Mouse (Mus musculus): ENCODE results near the gene Sash1.

Gene Sash1

DNA sequence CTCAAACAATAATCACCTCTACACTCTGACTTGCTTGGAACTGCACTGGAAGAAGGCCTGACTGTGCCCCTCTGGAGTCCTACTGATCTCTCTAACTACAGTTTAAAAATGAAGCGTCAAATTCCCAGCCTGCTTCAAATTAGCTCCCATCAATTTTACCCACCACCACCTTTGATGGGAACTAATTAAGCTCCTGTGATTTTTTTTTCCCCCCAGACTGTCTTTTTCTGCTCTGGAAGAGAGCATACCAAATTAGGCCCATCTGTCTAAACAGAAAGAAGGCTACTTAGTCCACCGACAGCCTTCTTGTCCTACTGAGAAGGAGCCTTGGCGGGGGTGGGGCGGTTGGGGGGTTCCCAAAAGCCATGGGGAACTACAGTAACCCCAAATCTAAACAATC, 37.9 kb downstream of the Sash1 start:
- DNase-seq, result no peak

DNA sequence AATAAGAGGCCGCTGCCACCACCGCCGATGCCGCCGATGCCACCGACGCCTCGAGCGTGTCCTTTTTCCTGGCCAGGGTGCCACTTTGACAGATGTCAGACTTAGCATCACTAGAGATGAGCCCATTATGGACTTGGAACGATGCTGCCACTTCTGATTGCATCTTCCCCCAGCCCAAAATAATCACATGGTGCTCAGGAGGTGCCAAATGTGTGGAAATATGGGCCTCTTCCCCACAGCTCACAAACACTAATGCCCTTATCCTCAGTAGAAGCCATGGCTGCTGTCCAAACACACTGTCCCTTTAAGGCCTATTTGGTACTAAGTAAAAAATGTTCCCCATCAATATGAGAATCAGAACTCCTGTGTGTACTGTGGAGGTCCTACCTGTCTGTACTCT, 39.6 kb downstream of the Sash1 start:
- no peak for DNase-seq

DNA sequence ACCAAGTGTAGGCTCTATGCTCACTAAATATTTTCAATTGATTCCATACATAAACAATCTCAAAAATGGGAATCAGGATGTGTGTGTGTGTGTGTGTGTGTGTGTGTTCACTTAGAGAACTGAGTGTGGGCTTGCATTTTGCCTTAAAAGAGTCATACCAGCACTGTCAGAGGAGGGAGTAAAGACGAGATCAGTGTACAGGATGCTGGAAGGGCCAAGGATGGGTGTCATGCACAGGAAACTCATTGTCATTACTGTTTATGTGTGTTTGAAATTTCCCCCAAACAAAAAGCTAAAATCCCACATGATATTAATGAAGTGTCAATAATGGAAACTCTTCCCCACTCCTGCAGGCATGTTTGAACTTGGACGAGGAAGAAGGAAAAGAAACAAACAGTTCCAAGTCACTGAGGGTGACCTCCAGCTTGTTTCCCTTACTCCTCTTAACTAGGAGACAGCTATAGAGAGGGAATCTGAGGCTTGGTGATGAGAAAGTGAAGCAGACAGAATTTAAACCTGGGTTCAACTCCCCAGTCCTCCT, 40.6 kb downstream of the Sash1 start:
- DNase-seq, result no peak

DNA sequence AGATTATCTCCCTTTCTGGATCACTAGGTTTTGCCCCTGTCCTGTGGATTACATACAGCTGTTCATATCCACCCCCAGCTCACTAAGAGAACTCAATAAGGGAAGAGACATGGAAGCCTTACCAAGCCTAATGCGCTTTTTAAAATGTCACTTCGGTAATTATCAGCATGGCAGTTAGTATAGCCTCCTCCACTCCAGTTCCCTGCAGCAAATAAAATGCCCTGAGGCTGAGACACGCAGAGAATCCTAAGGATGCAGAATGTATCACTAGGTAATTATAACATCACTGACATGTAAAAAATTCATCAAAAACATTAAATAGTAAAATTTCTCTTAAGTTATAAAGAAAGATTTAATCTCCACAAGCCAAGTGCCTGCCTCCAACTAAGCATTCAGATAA, 45.9 kb downstream of the Sash1 start:
- DNase-seq, result no peak

DNA sequence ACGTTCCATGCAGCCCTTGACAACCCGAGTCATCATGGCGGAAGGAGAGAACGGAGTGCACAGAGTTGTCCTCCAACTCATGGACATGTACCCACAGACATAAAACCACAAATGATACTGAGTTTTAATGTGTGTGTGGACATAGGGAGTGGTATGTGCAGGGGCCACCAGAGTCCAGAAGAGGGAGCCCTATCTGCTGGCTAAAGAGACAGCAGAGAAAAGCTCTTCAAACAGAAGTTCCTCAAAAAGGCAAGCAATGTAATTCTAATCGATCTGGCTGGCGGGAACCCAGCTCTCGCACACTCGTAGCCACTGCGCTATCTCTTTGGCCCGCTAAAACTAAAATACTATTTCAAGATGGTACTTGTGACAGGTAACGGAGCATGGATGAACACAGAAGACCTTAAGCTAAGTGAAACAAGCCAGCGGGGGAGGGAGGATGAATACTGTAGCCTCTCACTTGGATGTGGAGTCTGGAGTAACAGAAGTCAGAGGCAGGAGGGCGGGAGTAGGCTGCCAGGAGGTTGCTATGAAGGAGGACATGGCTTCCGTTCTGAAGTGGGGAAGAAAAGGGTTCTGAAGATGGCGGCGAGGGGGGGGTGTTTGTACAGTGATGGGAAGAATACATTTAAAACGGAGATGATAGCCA, 51.9 kb downstream of the Sash1 start:
- DNase-seq, result no peak

DNA sequence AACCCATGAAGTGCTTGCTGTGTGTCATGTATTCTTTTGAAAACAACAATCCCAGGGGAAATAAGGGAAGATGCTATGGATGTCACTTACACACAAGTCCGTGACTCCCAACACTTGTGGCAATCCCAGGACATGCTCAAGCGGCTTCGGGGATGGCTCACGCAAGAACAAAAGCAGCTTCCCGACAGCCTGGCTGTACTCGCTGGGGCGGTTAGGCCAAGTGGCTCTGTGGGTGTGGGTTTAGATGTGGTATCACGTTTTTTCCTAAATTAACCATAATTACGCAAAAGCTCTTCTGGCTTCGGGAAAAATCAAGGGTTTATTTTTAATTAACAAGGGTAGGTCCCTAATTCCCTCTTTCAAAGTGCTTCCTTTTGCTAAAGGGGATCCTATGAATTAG, 59.6 kb downstream of the Sash1 start:
- no peak for DNase-seq

DNA sequence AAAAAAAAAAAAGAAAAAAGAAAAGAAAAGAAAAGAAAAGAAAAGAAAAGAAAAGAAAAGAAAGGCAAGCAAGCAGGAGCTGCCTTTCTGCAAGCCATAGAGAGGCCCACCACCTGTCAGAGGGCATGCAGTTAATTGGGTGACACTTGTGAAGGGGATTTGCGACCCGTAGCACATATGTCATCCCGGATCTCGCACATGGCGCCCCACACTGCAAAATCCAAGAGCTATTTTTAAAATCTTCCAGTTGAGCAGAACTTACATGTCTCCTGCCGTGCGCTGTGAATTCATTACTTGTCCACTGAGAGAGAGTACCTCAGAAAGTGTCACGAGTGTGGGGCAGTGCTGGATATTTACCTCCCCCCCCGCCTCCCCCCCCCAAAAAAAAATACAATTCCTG, 60.0 kb downstream of the Sash1 start:
- no peak for DNase-seq

DNA sequence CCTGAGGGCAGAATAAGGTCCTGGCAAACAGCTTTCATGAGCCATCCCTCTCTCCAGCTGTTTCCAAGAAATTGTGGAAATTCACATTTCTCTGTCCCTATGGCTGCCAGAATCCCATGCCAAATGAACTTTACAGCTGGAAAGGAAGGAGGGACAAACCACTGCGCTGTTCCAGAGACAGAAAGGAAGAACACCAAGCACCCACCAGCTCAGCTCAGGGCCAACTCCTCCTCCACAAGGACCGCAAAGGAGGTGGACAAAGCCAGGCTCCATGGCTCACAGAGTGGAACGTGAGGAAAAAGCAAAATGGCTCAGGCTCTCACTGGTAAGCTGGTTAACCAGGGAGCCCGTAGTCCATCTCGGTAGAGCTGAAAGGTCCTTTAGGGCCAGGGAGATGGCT, 67.8 kb downstream of the Sash1 start:
- DNase-seq, result no peak

DNA sequence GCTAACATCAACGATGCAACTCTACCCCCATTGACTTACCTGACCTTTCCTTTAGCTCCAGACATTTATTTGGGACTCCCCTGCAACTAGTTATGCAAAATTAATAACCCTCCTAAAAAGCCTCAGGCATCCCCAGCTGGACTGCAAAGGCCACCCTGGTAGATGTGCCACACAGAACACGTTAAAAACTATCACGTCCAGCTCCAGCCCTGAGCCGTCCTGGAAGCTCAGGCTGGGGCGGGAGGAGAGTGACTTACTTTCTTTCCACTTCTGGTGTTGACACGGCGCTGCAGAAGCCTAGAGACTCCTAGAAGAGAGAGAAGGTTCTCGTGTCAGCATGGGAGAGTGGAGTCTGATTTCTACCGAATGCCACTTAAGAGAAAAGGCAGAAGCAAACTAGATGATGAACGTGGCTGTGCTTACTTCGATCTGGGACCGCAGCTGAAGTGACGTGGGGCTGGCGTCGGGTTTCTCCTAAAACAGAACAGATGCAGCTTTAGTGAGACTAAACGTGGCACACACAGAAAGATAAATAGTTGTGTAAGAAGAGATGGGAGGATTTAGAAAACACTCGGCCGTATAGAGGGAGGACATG, 71.8 kb downstream of the Sash1 start:
- no peak for DNase-seq

DNA sequence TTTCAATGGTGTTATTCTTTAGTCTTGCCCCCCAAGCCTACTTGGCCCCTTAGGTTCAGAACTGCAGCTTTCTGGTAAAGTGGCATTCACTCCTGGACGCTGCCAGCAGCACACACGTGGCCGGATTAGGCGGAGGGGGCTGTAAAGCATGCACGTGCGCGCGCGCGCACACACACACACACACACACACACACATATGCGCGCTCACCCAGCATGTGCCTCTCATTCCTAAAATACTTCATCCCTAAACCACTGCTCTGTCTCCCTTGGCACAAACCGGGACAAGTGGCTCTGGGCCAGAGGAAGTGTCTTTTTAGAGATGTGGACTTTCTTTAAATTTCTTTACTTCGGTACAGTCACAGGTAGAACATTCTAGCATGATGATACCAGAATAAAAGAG, 72.6 kb downstream of the Sash1 start:
- DNase-seq, result no peak

DNA sequence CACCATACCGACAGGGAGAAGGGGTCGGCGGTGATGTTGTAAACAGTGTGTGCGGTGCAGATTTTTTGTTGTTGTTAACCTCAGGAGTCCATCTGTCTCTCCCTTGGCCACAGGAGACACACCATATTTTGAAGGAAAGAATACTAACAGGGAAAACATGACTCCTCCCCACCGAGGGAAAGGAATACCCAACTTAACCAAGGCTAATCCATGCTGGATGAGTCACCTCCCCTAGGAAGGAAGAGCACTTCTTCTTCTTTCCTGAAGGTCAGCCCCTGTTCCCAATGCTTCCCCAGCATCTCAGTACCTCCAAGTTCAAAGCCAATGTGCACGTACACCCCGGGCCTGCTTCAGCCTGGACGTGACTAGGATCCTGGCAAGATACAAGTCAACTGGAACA, 73.1 kb downstream of the Sash1 start:
- no peak for DNase-seq

DNA sequence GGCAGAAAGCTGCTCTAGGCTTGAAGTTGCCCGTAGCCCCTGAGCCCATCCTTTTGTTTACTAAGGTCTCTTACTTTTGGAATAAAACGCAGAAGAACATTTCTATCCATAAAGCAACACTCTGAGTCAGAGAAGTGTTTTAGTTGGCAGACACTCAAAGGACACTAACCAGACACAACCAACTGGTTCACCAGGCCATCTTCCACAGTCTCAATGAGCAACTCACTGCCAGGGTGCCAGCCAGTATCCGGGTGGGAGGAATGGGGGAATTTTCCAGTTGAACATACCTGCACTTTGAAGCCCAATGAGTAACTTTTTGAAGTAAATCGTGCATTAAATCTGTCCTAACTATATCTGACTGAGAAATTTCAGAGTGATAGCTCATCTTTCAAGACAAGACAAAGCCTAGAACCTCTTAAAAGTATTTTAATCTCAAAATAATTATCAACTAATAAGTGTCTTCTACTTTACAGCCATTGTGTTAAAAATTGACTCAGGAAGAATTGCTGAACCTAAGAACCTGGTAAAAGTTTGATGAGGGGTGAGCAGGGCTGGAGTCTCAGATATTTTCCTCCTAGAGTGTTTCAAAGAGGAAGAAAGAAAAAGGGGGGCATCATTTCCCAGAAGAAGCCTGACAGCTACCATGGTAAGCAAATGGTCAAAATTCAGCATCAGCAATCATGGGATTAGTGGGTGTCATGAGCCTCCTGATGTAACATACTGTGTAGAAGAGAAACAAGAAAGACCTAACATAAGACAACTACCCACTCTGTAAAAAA, 74.4 kb downstream of the Sash1 start:
- no peak for DNase-seq

DNA sequence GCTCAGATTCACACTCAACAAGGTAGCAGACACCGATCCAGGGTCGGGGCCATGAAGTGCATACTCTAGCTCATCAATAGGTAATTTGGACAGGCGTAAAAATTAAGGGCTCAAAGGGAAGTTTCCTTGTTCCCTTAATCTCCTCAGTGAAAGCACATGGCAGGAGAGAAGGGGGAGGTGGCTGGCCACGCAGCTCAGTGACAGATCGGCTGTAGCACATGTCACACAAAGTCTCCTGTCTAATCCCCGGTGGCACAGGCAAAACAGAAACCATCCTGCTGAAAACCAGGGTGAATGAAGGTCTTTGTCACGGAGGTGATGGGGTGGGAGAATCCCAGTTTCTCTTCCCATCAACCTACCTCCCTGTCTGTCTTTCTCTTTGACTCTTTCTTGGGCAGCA, 75.4 kb downstream of the Sash1 start:
- DNase-seq, result no peak

DNA sequence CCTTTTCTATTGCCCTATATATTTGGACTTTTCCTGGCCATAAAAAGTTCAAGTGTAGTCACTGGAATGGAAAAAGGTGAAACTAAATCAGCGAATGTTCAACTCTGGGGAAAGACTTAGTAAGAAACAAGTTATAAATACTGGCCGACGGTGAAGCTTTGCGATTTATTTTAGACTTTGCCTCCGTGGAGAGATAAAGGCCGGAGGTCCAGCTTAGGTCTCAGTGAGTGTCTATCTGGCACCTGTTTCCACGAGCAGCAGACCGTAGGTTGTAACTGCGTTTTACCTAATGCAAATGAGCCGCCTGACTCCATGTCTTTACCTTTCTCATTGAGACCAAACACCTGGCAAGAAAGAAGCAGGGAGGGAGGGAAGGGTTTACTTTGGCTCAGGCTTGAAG, 77.5 kb downstream of the Sash1 start:
- DNase-seq, result no peak

DNA sequence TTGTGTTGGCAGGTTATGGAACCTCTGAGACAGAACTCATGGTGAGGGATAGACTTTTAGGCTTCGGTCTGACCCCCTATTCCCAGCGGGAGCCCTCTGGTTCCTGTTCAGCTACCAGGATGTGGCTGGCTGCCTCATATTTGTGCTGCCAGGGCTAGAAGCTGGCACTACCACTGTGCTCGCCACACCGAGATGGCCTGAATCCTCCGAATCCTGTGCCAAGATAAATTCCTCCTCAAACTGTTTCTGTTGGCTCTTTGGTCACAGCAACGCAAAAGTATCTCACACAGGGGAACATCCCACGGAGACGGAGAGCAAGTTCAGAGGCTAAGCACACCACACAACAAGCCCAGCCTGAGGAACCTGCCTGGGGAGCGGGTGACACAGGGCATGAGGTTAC, 78.3 kb downstream of the Sash1 start:
- DNase-seq, result no peak

DNA sequence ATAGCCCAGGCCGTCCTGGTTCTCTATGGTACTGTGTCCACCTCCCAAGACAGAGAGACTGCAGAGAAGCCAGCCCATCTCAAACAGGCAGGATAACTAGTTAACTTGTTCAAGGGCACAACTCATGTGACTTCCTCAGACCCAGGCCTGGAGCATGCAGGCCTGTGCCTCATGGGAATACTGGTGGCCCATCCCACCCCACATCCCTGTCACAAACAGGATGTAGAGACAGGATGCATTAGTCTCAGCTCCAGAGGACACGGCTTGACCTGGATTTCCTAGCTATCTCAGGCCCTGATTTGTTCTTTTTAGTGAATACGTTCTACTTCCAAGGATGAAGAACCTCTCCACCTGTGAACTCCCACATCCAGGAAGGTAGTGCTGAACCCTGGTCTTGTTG, 80.5 kb downstream of the Sash1 start:
- no peak for DNase-seq

DNA sequence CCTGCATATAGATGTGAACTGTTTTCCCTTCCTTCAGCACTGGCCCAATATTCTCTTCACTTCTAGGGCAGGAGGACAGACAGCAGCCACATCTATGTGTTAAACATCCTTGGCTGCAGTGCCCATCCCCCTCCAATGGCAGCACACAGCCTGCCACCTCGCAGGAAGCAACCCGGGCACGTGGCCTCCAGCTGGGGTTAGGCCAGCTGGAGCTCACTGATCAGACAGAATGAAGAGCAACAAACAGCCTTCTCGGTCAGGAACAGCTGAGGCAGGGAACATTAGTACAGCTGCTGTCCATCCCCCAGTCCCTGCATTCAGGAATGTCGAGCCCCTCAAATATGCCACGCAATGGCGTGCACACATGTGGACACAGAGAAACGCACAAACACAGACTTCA, 81.6 kb downstream of the Sash1 start:
- no peak for DNase-seq

DNA sequence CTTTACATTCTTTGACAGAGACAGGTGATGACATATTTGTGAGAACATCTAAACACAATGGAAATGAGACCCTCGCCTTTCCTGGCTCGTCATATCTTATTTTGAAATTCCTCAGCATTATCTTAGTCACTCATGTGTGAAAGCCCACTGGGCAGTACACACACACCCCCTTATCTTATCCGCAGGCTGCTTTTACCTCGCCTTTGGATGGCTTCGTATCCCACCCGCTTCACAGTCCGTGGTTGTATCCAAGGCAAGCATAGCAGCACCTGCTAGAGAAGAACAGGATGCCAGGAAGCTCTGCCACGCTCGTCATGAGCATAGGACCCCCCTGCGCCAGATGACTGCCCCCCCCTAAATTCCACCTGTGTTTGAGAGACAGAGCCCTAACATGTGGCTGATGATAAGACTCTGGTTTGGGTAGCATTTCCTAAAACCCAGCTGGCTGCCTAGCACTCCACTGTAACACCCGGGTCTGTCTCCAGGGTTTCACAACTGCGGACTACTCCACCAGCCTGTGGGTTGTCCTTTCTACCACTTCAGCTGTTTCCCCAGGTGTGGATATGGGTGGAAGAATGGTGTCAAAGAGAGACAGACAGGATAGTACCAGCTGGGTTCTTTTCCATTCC, 84.0 kb downstream of the Sash1 start:
- DNase-seq, result no peak

DNA sequence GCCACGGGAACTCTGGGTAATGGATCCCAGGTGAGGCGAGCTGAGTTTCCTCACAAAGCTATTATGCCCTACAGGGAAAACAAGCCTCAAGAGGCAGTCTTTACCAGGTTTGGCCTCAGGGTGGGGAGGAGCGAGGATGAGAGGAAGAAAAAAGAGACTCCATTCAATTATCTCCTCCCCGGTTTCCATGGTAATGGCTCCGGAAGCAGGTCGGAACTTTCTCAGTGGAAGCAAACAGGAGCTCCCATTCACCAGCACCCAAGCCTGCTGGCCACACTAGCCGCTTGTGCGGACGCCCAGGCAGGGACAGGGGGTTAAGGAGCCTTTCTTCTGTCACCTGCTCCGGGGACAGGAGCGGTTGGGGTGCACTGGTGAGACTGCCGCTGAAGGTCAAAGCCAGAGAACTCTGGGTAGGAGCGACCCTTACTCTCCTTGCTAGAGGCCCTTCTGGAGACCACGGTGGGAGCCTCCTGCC, 84.7 kb downstream of the Sash1 start:
- peak; percentile 11 for DNase-seq

DNA sequence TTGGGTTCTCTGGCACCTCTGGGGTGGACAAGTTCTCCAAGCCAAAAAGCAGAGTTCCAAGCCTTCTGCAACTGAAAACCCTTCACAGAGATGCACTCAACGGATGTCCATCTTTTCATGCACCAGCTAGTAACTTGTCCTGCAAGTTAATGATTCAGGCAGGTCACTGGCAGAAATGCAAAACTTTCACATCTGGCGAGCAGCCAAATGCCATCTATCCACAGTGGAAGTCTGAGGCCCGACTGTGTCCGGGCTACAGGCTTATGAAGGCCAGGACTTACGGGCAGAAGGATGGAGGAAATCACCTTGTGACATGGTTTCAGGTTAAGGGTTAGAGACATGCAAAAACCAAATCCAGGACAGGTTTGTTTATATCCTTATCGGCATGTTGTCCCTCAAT, 88.0 kb downstream of the Sash1 start:
- no peak for DNase-seq

DNA sequence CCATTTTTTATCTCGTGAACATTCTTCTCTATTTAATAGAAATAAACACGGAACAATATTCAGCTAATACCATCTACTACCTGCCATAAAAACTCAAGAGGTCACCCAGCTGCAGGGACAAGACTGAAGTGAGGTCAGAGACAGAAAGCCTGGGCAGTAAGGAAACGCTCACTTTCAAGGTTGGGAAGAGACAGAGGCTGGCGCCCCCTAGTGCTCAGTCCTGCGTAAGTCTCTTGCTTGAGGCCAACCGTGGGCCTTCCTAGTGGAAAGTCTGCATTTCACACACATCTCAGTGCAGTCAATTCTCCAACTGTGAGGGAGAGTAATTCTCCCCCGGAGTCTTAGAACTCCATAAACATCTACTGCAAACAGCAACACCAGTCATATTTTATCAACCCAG, 90.5 kb downstream of the Sash1 start:
- DNase-seq, result peak; percentile 24

DNA sequence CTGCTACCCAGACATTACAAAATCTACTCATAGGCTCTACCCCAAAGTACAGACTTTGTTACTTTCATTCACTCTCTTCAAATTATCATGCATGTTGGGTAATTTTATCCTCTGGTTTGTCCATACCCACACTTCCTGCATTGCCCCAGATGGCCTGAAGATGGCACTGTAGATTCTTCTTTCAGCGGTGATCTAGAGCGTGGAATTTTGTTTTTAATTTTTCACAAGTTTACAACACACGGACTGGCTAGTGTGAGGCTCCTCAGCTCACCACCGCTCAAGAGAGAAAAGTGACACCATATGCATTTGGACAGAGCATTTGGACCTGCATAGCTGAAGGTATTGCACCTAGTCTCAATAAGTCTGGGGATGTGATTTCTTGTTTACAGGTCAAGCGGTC, 93.5 kb downstream of the Sash1 start:
- no peak for DNase-seq

DNA sequence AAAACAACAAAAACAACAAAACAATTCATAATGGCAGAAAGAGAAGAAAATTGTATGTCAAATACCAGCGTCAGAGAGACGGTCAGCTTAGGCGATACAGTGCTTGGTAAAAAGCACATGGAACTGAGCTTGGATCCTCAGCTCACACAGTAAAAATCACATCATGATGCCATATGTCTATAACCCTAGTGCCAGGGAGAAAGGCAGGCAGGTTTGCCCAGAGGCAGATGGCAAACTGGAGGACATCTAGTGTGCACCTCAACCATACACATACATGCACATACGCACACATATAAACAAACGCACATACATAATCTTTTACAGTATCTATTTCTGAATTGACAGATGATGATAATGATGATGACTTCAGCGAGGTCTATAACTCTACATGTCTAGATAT, 96.8 kb downstream of the Sash1 start:
- no peak for DNase-seq

DNA sequence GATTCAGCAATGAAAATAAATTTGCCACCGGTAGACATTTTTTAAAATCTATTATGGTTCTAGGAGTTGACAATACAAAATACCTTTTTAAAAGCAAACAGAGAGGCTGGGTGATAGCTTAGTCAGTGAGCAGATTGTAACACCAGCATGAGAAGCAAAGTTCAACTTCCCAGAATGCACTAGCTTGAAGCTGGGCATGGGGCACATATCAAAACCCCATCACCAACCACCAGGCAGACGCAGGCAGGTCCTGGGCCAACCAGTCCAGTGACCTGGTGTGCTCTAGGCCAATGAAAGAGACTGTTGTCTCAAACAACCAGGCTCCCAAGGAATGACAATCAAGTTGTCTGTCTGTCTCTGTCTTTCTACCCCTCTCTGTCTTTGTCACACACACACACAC, 98.6 kb downstream of the Sash1 start:
- no peak for DNase-seq

Data from cerebellum, adult 11 months (tissue).